Mouse (Mus musculus) Muller cell, postnatal 12 days (primary cell): Measurements from ENCODE around the gene Tacr2.
A peak's percentile ranks its signal among the peaks of the same experiment; 100 is the strongest.

Experiments used
- DNase-seq: peaks from one replicate; pipeline ENCODE4 v3.0.0-alpha.2; 2015; ENCODE audit errors: inconsistent ontology term

Tacr2 gene

GRCm38 (mm10) chr10:62252000-62252488 is at the start of gene Tacr2:
Gene Tacr2, plus strand, starts transcription at chr10:62252438.
- DNase-seq: no peak

- peak; percentile 84 for DNase-seq
Observed at GRCm38 (mm10) chr10:62202574-62202973, 49.7 kb upstream of the Tacr2 start.

DNA sequence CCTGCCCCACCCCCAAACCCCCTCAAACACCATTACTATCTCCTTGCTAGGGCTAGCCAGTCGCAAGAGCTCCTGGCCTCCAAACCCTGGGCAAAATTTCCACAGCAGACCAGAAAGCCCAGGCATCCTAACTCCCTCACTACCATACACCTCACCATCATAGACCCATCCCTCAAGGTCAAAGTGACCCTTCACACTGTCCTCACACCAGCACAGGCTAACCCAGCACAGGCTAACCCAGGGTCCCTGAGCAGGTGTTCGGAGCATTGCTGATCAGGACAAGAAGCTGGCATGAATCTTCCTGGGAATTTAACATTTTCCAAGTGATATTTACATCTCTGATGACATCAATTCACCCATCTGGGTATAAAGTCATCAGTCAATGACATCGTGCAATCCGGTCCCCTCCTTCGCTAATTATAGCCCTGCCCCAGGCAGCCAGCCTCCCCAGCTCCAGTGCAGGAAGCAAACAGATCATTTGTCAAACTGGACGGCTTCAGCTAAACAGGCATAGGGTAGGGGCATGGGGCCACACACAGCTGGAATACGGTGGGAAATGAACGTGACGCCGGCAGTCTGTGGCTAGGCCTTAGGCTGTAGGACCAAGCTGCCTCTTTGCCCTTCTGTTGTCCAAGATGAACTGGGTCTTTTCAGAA is 43.9 kb upstream of the Tacr2 start:
- DNase-seq: no peak

GRCm38 (mm10) chr10:62211310-62211709 is 40.9 kb upstream of the Tacr2 start:
- no peak for DNase-seq

- no peak for DNase-seq
Observed at GRCm38 (mm10) chr10:62215169-62215616, 37.0 kb upstream of the Tacr2 start.

- no peak for DNase-seq
Observed at GRCm38 (mm10) chr10:62215633-62216032, 36.6 kb upstream of the Tacr2 start.

- DNase-seq: peak; percentile 81
Observed at GRCm38 (mm10) chr10:62216595-62216994, 35.6 kb upstream of the Tacr2 start.

- DNase-seq: peak; percentile 85
Observed at GRCm38 (mm10) chr10:62217196-62217595, 35.0 kb upstream of the Tacr2 start.

DNA sequence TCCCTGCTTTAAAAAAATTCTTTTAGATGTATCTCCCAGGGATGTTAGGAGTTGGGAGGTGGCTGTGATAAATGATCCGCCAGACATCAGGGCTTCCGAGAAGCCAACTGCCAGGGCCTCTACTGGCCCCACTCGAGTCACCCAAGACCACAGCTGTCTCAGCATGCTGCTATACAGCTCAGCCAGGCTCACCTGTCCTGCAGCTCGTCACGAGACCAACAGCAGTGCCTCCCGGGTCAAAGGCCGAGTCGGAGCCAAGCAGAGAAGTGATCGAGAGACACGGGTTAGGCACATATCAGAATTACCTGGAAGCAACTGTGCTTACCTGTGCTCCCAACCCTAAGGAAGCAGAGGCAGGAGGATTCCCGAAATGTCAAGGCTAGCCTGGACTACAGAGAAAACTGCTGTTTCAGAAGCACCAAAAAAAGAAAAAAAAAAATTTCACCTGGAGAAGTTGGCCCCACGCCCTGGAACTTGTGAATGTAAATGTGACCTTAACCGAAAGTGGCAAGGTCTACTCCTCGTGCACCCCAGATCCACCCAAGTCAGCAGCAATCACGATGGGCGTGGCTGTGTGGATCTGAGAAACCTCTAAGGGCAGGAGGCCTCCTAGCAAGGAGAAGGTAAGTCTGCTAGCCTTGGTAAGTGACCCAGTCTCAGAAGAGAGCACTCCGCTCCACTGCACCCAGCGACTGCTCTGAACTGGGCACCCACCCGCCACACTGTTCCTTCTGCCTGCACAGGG is 34.0 kb upstream of the Tacr2 start:
- no peak for DNase-seq

GRCm38 (mm10) chr10:62218789-62219172 is 33.5 kb upstream of the Tacr2 start:
- DNase-seq: no peak

DNA sequence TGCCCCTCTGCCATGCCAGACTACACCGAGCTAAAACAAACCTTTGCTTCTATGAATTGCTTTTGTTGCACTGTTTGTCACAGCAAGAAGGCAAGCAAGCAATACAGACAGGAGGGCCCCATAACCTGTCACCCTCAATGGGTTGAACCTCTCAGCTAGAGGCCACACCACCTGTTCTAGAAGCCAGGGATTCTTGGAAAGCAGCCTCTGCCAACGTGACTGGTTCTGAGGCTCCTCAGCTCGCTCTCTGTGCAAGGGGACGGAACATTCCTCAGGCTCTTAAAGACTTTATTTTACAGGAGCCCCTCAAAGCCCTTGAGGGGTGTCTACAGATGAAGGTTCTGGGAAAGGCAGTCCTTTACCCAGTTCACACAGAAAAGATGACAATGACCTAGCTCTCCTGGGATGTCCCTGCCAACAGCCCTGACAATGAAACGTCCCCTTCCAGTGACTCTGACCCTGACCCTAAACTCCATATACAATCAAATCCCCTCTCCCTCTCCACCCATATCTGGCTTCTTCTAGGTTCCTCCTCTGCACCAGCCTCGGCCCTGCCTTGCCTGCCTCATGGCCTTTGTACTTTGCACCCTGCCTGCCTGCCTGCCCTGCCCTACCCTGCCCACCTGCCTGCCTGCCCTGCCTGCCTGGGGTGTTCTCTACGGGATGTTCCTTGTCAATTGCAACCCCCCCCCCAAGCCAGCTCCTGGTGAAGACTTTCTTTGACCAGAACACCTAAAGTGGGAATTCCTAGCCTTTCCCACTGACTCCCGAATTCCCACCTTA is 31.3 kb upstream of the Tacr2 start:
- no peak for DNase-seq

GRCm38 (mm10) chr10:62221647-62222046 is 30.6 kb upstream of the Tacr2 start:
- no peak for DNase-seq

GRCm38 (mm10) chr10:62222777-62223176 is 29.5 kb upstream of the Tacr2 start:
- no peak for DNase-seq

DNA sequence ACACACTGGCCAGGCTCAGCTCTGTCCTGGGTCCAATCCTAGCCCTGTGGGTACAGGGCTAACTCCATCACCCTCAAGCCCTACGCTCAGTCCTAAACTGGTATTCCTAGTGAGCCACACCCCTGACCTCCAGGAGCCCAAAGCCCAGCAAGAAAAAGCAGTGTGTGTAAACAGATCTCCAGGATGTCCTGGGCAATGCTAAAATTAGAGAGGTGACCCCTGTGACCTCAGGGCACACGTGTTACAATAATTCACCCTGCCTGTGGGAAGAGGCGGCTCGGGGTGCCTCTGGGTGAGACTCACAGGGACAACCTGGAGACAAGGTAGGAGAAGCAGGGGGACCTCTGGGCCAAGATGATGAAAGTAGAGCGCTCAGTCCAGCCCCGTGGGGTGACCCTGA is 28.0 kb upstream of the Tacr2 start:
- DNase-seq: no peak

- DNase-seq: no peak
Observed at GRCm38 (mm10) chr10:62225839-62226238, 26.4 kb upstream of the Tacr2 start.

DNA sequence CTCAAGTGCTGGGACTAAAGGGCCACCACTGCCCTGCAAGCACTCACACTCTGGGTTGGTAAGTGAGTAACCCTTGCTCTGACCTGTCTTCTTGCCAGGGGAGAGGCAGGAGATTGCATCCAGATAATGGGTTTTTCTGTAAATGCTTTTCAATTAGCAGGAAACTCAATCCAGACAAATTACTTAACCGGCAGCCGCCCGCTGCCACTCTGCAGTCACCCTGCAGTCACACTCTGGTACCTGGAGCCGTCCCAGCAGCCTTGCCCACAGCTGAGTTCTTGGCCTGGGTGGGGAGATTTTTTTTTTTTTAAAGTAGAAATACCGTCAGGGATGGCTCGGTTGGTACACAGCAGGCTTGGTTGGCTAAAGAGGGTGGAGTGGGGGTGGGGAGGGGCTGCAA is 24.1 kb upstream of the Tacr2 start:
- peak; percentile 67 for DNase-seq

GRCm38 (mm10) chr10:62230708-62231394 is 21.4 kb upstream of the Tacr2 start, which contains the start of gene Tspan15:
Gene Tspan15, minus strand, starts transcription at chr10:62231251.
- DNase-seq: peak; percentile 98

GRCm38 (mm10) chr10:62231395-62231732 is 20.9 kb upstream of the Tacr2 start:
- no peak for DNase-seq

DNA sequence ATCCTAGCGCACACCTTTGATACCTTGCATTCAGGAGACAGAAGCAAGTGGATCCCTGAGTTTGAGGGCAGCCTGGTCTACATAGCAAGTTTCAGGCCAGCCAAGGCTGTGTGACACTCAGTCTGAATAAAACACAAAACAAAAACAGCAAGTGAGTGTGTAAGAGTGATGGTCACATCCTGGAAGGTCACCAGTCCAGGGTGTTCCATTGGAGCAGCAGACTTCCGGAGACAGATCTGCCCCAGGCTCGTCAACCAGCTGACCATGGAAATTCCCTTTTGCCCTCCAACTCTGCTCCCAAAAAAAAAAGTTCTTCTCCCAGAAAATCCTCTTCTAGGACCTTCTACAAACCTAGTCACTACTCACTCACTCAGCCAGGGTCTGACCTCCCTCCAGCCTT is 20.4 kb upstream of the Tacr2 start:
- no peak for DNase-seq

- no peak for DNase-seq
Observed at GRCm38 (mm10) chr10:62236165-62236564, 16.1 kb upstream of the Tacr2 start.

GRCm38 (mm10) chr10:62237205-62237604 is 15.0 kb upstream of the Tacr2 start:
- DNase-seq: no peak

- DNase-seq: no peak
Observed at GRCm38 (mm10) chr10:62238688-62239087, 13.6 kb upstream of the Tacr2 start.
